Mouse (Mus musculus): ENCODE data around the gene CN725425. TPM values are rescaled to one million over a fixed set of nuclear protein-coding genes. Genes with fewer than 3 reads are reported as not detected.

The CN725425 gene
- total RNA-seq, 2 experiments from 2014 or later, result 0.25 TPM; not detected in 1

DNA sequence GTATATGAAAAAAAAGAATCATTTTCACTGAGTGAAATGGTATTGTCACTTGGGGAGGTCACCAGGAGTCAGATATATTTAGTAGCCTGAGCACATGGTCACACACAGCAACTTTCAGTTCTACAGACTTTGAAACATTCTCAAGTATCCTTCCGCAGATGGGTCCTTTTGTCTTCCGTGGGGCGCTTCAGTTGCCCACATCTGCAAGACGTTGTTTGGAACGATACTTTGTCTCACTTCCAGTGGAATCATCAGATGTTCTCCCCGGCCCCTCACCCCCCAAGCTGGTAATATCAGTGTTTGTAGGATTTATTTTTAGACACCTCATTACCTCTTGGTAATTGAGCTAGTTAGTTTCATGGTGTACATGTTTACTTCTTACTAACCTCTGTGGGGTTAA is 12.9 kb upstream of the CN725425 start:
- H3K4me3 ChIP-seq, result no peak overlapping the region
- no peak for TF ChIP-seq CTCF (conservative IDR thresholded peaks at IDR 0.05)
- no peak for DNase-seq (ENCODE audit: low spot score in 2 of 2)
- no peak overlapping the region for H3K27ac ChIP-seq

DNA sequence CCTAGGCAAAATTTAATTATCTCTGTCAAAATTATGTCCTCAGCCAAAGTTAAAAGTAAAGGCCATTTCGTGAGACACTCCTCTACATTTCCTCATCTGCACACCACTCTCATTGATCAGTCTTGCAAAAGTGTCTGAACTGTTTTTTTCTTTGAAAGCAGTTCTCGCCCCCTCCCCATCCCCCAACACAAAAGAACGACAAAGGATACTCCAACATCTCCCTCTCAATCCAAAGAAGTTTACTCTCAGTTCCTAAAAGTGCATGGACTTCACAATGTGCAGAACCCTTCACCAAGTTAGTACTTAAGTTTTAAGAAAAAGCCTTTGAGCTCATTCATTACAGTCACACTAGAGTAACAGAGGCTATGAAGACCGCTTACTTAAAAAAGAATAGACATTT is 9.3 kb upstream of the CN725425 start:
- TF ChIP-seq CTCF (conservative IDR thresholded peaks at IDR 0.05), result no peak
- peak overlapping the region; percentile 68 for H3K4me3 ChIP-seq
- no peak for DNase-seq (ENCODE audit: low spot score in 2 of 2)
- H3K27ac ChIP-seq, result peak overlapping the region; percentile 92

DNA sequence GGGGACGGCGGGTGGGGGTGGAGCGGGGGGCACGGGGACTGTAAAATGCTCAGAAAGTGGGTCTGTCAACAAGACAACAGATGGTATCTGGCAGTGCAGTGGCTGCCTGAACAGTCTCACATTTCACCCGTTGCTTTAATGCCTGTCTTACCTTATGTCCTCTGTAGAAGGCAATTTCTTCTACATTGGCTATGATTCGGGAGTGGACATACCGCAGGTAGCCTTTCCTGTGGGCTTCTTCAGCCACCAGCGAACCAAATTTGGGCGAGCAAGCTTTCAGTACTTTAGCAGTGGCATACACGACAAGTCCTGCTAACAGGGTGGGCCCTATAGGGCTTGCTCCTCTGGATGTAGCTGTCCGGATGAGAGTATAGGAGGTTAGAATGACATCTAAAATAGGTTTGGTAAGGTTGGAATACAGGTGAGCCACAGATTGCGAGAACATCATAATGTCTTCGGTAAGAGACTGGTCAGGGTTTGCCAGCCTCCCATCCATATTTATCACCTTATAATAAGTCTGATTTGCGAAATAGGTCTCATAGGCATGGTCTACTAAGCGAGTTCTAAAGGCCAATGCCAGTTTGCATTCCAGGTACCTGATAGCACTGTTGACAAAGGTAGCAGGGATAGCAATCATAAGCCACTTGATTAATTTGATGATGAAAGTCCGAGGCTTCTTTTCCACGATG is 8.6 kb upstream of the CN725425 start:
- no peak for DNase-seq (ENCODE audit: low spot score in 2 of 2)
- H3K27ac ChIP-seq, result peak overlapping the region; percentile 92
- no peak for TF ChIP-seq CTCF (conservative IDR thresholded peaks at IDR 0.05)
- peak overlapping the region; percentile 68 for H3K4me3 ChIP-seq

DNA sequence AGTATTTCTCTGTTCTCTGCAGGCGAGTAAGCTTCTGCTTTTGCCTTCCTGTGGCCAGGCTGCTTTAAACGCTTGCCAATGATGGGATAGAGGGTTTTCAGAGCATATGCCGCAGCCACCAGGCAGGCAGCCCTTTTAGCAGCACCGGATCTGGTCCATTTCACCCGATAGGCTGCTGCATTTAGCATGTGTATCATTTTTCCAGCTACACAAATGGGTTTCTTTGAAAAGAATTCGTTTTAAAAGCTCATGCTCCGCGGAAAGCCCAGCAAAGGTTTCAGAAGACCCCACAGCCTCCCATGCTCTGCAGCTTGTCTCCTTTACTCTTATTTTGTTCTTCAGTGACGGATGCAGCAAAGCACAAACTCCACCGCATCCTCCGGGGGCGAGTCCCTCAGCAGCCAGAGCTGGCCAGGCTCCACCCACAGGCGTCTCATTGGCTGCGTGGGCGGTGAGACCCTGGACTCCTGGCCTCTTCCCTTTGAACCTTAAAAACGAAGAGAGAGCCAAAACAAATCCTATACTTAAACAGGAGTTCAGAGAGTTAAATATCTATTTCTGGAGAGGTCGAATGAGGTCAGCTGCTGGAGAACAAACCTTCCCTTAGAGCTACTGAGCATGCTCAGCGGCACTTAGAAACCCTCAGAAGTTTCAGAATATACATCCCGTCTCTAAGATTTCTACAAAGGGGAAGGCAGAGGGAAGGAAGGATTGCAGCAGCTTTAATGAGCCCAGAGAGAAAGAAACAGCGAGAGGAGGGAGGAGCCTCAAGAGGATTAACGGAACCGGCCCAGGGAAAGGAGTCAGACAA is 7.7 kb upstream of the CN725425 start, which contains the start of gene Abcd2:
Gene Abcd2, minus strand, starts transcription at position 388 of the 811 bp plus-strand sequence.
- DNase-seq (ENCODE audit: low spot score in 2 of 2), result peak; percentile 58 to 65
- Histone ChIP-seq H3K4me3 (peak within 1 kb of the TSS; percentile 68), H3K27ac (peak within 1 kb of the TSS; percentile 92)
- no peak for TF ChIP-seq CTCF (conservative IDR thresholded peaks at IDR 0.05)

DNA sequence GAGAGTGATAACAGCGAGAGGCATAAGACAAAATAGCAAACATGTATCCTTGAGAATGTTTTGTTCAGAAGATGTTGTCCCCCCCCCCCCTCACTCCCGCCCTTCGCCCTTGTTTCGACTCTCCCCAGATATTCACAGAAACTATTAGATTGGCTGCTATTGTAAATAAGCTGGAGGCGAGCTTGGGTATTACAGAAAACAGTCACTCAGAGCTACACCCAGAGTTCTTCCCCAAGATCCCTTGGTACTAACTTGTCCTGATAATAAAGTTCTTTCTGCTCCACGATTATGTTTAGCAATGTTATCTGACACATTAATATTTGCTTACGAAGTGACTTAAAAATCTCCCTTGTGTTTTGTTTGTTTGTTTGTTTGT is 7.1 kb upstream of the CN725425 start:
- TF ChIP-seq CTCF (conservative IDR thresholded peaks at IDR 0.05), result peak; percentile 54
- DNase-seq (ENCODE audit: low spot score in 2 of 2), result no peak
- Histone ChIP-seq H3K4me3 (peak overlapping the region; percentile 68), H3K27ac (peak overlapping the region; percentile 92)

DNA sequence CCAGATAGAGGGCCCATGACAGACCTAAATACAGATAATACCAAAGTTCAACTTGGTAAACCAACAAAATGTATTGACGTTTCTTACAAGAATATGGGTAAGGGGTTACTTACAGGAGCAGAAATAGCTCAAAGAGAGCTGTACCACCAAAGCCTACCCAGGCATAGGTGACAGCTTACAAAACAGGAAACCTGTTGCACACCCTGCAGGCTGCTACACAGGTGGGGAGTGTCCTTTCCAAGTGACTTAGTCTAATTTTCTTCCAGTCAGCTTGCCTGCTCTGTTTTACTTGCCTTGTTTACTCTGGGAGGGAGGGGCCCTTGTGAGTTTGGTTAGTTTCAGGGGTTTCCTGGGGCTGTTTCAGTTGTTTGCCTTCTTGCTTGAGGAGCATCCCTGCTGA is 1.5 kb downstream of the CN725425 start:
- H3K4me3 ChIP-seq, result no peak overlapping the region
- H3K27ac ChIP-seq, result no peak overlapping the region
- TF ChIP-seq CTCF (conservative IDR thresholded peaks at IDR 0.05), result no peak
- no peak for DNase-seq (ENCODE audit: low spot score in 2 of 2)

DNA sequence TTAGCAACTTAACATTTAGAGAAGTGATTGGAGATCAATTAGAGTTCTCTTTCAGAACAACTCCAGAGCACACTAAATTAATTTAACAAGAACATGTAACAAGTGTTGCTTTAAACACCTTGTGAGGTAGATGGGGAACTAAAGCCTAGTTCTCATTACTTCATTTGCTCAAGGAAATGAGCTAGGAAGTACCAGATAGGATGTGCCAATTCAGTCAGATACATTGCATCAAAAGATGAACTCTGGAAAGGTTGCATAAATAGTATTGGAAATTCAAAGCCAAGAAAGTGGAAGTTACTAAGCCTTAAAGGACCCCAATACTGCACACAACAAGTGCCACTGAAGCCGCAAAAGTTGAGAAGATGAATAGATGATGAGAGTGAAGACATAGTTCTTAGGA is 3.2 kb downstream of the CN725425 start:
- Histone ChIP-seq H3K4me3 (no peak overlapping the region), H3K27ac (no peak overlapping the region)
- TF ChIP-seq CTCF (conservative IDR thresholded peaks at IDR 0.05), result no peak
- DNase-seq (ENCODE audit: low spot score in 2 of 2), result no peak

DNA sequence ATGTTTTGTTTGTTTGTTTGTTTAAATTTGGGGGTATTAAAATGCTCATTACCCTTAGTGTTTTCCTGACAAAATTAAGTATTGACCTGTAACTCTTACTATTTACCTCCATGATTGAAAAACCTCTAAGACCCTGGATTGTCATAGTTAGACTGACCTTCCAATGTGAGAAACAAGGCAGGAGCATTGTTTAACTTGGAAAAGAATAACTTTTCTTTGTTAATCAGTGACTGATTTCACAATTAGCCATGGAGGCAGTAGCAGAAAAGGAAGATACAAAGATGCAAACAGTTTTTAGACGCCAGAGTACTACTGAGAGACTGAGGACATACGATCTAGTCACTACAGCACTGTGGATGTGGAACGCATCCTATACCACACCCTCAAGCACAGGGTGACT is 4.2 kb downstream of the CN725425 start:
- Histone ChIP-seq H3K4me3 (no peak overlapping the region), H3K27ac (no peak overlapping the region)
- no peak for DNase-seq (ENCODE audit: low spot score in 2 of 2)
- no peak for TF ChIP-seq CTCF (conservative IDR thresholded peaks at IDR 0.05)

DNA sequence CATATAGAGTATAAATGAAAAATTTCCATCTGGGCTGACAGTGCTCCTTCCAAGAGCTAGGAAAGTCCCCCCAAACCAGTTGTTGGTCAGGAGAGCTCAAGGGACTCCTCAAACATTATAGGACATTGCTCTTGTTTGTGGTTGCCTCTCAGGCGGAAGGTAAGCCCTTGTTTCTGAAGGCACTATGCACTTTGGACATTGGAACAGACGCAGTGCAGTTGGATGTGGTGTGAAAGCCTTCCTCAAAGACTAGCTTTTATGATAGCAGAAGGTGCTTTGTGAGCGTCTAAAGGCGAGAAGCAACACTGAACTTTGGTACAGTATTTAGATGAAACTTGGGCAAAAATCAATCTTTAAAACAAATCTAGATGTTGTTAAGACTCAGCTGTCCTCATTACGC is 7.2 kb downstream of the CN725425 start:
- TF ChIP-seq CTCF (conservative IDR thresholded peaks at IDR 0.05), result no peak
- no peak for DNase-seq (ENCODE audit: low spot score in 2 of 2)
- H3K4me3 ChIP-seq, result no peak overlapping the region
- no peak overlapping the region for H3K27ac ChIP-seq

DNA sequence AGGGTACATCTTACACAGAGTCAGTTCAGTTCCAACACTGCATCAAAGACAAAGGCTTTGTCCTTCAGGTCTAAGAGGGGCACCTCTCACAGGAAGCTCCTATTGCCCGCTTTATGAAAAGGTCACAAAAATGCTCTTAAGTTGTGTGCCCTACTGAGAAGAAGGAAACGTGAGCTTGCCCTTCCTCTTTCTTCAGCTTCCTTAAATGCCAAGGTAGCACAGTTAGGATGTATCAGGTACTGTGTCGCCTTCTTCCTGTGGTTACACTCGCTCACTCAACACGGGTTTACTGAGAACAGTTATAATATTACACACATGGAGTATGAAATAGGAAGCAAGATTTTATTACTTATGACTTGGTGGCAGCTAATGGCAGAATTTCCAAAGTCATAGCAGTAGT is 38.0 kb downstream of the CN725425 start:
- TF ChIP-seq CTCF (conservative IDR thresholded peaks at IDR 0.05), result no peak

DNA sequence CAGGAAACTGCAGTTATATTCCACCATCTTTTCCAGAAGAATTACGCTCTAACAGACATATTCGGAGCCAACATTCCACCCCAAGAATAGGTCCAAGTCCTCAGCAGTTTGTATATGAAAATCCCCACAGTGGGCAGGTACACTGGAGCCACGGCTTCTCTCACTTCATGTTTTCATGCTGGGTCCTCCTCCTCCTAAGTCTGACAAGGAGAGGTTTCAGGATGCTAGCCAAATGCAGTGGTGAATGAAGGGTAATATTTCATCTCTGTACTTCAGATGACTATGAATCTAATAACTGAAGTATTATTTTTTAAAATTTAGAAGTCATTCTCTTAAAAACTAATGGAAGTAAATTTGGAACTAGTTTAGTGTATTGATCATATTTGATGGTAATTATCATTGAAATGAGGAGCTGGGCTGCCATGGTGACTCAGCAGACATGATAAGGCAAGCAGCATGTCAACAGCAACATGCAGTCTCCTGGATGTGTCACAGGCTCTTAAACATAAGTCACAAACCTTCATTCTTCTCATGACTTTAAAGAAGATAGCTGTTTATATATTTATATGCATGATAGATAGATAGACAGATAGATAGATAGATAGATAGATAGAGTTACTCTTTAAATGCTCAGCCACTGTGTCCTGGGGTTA is 41.5 kb downstream of the CN725425 start:
- DNase-seq (ENCODE audit: low spot score in 2 of 2), result no peak
- Histone ChIP-seq H3K27ac (no peak overlapping the region), H3K4me3 (no peak overlapping the region)
- no peak for TF ChIP-seq CTCF (conservative IDR thresholded peaks at IDR 0.05)

More for the DNA sequence above, 38.0 kb downstream of the CN725425 start:
- H3K27ac ChIP-seq, result no peak overlapping the region
- H3K4me3 ChIP-seq, result no peak overlapping the region
- no peak for DNase-seq (ENCODE audit: low spot score in 2 of 2)

DNA sequence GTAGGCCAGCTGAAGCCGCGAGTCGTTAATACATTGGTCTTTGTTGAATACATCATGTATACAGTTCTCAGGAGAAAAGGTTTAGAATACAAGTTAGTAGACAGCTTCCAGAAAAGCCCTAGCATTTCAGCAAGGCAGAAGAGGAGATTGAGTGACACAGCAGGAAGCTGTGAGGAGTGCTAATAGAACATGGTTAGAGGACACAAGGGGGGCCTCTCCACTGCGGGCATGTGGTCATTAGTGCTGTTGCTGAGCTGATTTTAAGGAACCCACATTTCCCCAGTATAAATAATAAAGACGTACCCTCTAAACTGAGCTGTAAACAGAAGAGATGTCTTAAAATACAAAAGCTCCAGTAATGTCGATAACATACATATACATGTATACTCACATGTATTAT is 51.5 kb downstream of the CN725425 start:
- H3K4me3 ChIP-seq, result no peak overlapping the region
- DNase-seq (ENCODE audit: low spot score in 2 of 2), result peak in 1 of 2 experiments; percentile 14
- TF ChIP-seq CTCF (conservative IDR thresholded peaks at IDR 0.05), result peak; percentile 68
- no peak overlapping the region for H3K27ac ChIP-seq

Measured in layer of hippocampus, adult 2 months (tissue).